Mouse (Mus musculus): Measurements from ENCODE around the gene Epx. TPM values are rescaled to one million over a fixed set of nuclear protein-coding genes. Genes with fewer than 3 reads are reported as not detected.

The Epx gene
- polyA plus RNA-seq, 1 experiment from 2014 or later: 1.4 TPM

DNA sequence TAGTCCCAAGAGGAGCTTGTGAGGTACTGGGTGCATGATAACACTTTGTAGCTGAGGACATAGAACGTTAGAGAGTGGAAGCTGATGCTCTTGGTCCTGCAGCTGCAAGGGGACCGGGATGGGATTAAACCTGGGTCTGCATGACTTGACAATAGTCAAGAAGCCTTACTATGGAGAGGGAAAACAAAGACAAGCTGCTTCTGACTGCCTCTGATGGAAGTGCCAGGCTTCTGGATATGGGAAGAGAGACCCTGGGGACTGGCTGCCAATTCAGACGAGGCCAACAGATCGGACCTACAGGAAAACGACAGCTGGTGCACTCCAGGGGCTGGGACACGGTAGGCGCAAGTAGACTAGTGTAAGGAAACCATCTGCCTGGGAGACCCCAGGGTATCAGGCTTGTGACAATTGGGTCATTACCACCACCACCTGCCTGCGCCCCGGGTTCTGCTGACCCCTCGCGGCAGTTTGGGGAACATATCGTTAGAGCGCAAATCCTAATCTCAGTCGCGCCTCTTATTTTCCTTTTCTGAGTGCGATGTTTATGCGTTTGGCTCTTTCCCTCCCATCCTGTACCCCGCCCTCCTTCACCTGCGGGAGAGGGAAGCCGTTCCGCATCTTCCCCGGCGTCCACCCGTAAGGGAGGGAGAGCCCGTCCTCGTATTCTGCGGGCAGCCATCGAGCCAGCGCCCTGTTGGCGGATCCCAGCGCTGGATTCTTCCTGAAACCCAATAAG, 58.5 kb downstream of the Epx start:
- Histone ChIP-seq H3K27me3 (replicated peaks; ENCODE audit: control insufficient read depth, insufficient read depth, low read length) (no peaks in the 10 kb centered on the region), H3K4me3 (ENCODE audit: low read length) (peak overlapping the region; percentile 45), H3K36me3 (ENCODE audit: control insufficient read depth, insufficient read depth, low read length) (no peaks in the 10 kb centered on the region), H3K4me2 (ENCODE audit: low read length) (peak overlapping the region; percentile 78), H3K4me1 (ENCODE audit: control insufficient read depth, insufficient read depth, low read depth, low read length) (peaks cover 13% of the 10 kb centered on the region), H3K27ac (ENCODE audit: low read depth, low read length) (peak overlapping the region; percentile 59; the same call in 1 of the 2 replicates), H3K9ac (ENCODE audit: low read depth, low read length) (peak overlapping the region; percentile 67), H3K9me3 (ENCODE audit: control insufficient read depth, low read length) (no peaks in the 10 kb centered on the region)
- WGBS: 1% methylated on average over 30 of the region's 31 CpGs
- ATAC-seq: peak; percentile 88

DNA sequence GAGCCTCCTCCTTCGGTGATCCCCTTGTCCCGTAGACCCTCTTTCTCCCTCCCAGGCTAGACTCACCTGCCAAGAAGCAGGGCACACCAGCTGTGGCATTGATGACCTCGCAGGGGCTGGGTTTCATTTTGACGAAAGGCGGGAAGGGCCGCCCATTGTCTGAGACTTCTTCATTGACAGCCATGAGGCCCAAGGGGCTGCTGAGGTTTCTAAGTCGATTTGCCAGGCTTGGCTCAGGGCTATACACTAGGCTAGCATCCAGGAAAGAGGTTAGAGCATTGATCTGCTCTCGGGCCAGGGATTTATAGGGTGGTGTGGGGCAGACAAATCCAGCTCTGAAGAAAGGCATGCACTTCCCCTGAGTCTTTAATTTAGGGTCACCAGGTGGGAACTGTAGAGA, 60.5 kb downstream of the Epx start:
- no peak overlapping the region for H3K4me3 ChIP-seq (ENCODE audit: low read length)
- peaks cover 16% of the 10 kb centered on the region for H3K4me1 ChIP-seq (ENCODE audit: control insufficient read depth, insufficient read depth, low read depth, low read length)
- no peaks in the 10 kb centered on the region for H3K36me3 ChIP-seq (ENCODE audit: control insufficient read depth, insufficient read depth, low read length)
- H3K27me3 ChIP-seq (replicated peaks; ENCODE audit: control insufficient read depth, insufficient read depth, low read length): no peaks in the 10 kb centered on the region
- no peak for ATAC-seq
- no peak overlapping the region for H3K4me2 ChIP-seq (ENCODE audit: low read length)
- no peaks in the 10 kb centered on the region for H3K9me3 ChIP-seq (ENCODE audit: control insufficient read depth, low read length)
- H3K27ac ChIP-seq (ENCODE audit: low read depth, low read length): no peak overlapping the region
- WGBS: 47% methylated on average over 8 of the region's 8 CpGs
- H3K9ac ChIP-seq (ENCODE audit: low read depth, low read length): no peak overlapping the region

Other genes with a start within 250 kb of the Epx start
- 0.71 and 1.5 TPM in 2 replicates for gene Rnf43, start 212.8 kb downstream of the Epx start, polyA plus RNA-seq (2015; fragmentation: Nextera tagmentation; extraction: Ambion mirVana)
- 121 and 130 TPM in 2 replicates for gene Supt4a, start 138.0 kb downstream of the Epx start, polyA plus RNA-seq (2015; fragmentation: Nextera tagmentation; extraction: Ambion mirVana)
- gene Tspoap1, start 115.0 kb downstream of the Epx start, polyA plus RNA-seq (2015; fragmentation: Nextera tagmentation; extraction: Ambion mirVana): 38.4 and 46.1 TPM in 2 replicates
- 0.10 and 0.45 TPM in 2 replicates for gene Mpo, start 82.0 kb downstream of the Epx start, polyA plus RNA-seq (2015; fragmentation: Nextera tagmentation; extraction: Ambion mirVana)
- 2.3 and 4.5 TPM in 2 replicates for gene Lpo, start 47.2 kb downstream of the Epx start, polyA plus RNA-seq (2015; fragmentation: Nextera tagmentation; extraction: Ambion mirVana)
- 11.3 and 12.2 TPM in 2 replicates for gene Mks1, start 22.3 kb downstream of the Epx start, polyA plus RNA-seq (2015; fragmentation: Nextera tagmentation; extraction: Ambion mirVana)
- gene Olfr462, start 16.7 kb upstream of the Epx start, polyA plus RNA-seq (2015; fragmentation: Nextera tagmentation; extraction: Ambion mirVana): not detected in 2 replicates
- gene Olfr463, start 21.9 kb upstream of the Epx start, polyA plus RNA-seq (2015; fragmentation: Nextera tagmentation; extraction: Ambion mirVana): not detected in 2 replicates
- gene Olfr464, start 45.4 kb upstream of the Epx start, polyA plus RNA-seq (2015; fragmentation: Nextera tagmentation; extraction: Ambion mirVana): 0.10 and 0.26 TPM in 2 replicates
- gene Dynll2, start 112.0 kb upstream of the Epx start, polyA plus RNA-seq (2015; fragmentation: Nextera tagmentation; extraction: Ambion mirVana): 54.5 and 54.6 TPM in 2 replicates
- 168 and 190 TPM in 2 replicates for gene Srsf1, start 171.8 kb upstream of the Epx start, polyA plus RNA-seq (2015; fragmentation: Nextera tagmentation; extraction: Ambion mirVana)
- gene Vezf1, start 192.7 kb upstream of the Epx start, polyA plus RNA-seq (2015; fragmentation: Nextera tagmentation; extraction: Ambion mirVana): 32.3 and 38.9 TPM in 2 replicates
- 29.9 and 41.3 TPM in 2 replicates for gene Cuedc1, start 222.5 kb upstream of the Epx start, polyA plus RNA-seq (2015; fragmentation: Nextera tagmentation; extraction: Ambion mirVana)